Mouse (Mus musculus) myocyte (in vitro differentiated cells): ENCODE data around the gene Sirt3.

Experiments used
- E2F4 ChIP-seq: IDR thresholded peaks from one replicate; pipeline ENCODE4 v1.6.1; 2011; ENCODE audit warnings: mild to moderate bottlenecking, control low read depth, moderate library complexity; ENCODE audit not compliant: insufficient read depth
- MAX ChIP-seq: IDR thresholded peaks from one replicate; pipeline ENCODE4 v1.6.1; 2011; ENCODE audit warnings: low read depth, mild to moderate bottlenecking, control low read depth
- MYOD1 ChIP-seq, 3 experiments: IDR thresholded peaks; one replicate each; pipeline ENCODE4 v1.6.1; 2011; ENCODE audit warnings: control low read depth in 2 of 3, low read depth in 2 of 3, mild to moderate bottlenecking in 2 of 3, moderate library complexity in 1 of 3; ENCODE audit not compliant: insufficient read length in 2 of 3, control insufficient read depth in 1 of 3
- MYOG ChIP-seq, 3 experiments: IDR thresholded peaks; one replicate each; pipeline ENCODE4 v1.6.1; 2011; ENCODE audit warnings: control low read depth in 2 of 3, low read depth in 2 of 3, mild to moderate bottlenecking in 2 of 3; ENCODE audit not compliant: insufficient read length in 2 of 3, control insufficient read depth in 1 of 3, insufficient read depth in 1 of 3
- POLR2A ChIP-seq: IDR thresholded peaks from one replicate; pipeline ENCODE4 v1.6.1; 2011; ENCODE audit warnings: low read depth, mild to moderate bottlenecking, control low read depth, moderate library complexity; ENCODE audit not compliant: insufficient read length
- POLR2AphosphoS2 ChIP-seq: IDR thresholded peaks from one replicate; pipeline ENCODE4 v1.6.1; 2011; ENCODE audit warnings: low read depth, control low read depth; ENCODE audit not compliant: insufficient read length
- SRF ChIP-seq: IDR thresholded peaks from one replicate; pipeline ENCODE4 v1.6.1; 2011; ENCODE audit warnings: low read depth; ENCODE audit not compliant: control insufficient read depth, insufficient read length
- TCF12 ChIP-seq: IDR thresholded peaks from one replicate; pipeline ENCODE4 v1.6.1; 2011; ENCODE audit warnings: mild to moderate bottlenecking, control low read depth; ENCODE audit not compliant: poor library complexity, insufficient read depth, severe bottlenecking
- USF1 ChIP-seq: IDR thresholded peaks from one replicate; pipeline ENCODE4 v1.6.1; 2011; ENCODE audit warnings: low read depth, mild to moderate bottlenecking, control low read depth, moderate library complexity

DNA sequence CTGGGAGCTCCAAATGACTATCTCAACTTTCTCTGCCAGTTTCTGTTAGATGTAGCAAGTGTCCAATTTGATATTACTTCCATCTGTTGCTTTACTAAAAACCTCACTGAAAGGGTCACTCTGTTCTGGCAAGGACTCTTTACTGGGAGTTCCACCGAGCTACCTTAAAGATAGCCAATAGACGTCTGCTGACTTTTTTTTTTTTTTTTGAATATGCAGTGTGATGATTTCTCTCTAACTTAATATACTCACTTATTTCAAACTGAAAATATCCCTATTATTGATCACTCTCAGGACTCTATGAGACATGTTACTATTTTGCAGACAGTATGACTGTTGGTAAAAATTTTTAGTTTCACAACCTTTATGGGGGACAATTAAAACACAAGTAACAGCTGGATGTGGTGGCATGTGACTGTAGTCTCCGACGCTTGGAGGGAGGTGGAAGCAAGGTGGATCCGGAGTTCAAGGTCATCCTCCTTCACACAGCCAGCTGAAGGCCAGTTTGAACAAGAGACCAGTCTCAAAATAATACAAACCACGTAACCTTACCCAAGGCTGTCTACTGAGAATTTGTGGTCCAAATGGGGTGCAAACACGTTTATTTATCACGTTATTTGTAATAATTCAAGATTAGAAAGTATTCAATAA lies 1.1 kb downstream of the Sirt3 start:
- no peak for TF ChIP-seq POLR2A
- no peak for TF ChIP-seq TCF12
- TF ChIP-seq MYOD1 (IDR thresholded peaks at IDR 0.05; ENCODE audit: control insufficient read depth in 1 of 3, insufficient read length in 2 of 3, low read depth in 2 of 3) = no peak
- TF ChIP-seq MAX = no peak
- TF ChIP-seq E2F4 = no peak
- TF ChIP-seq USF1 = no peak
- no peak for TF ChIP-seq SRF
- no peak for TF ChIP-seq MYOG (IDR thresholded peaks at IDR 0.05; ENCODE audit: control insufficient read depth in 1 of 3, insufficient read depth in 1 of 3, insufficient read length in 2 of 3, low read depth in 2 of 3)
- TF ChIP-seq POLR2AphosphoS2 = no peak
